Mouse (Mus musculus): ENCODE results near the gene Vdac1. TPM values are rescaled to one million over a fixed set of nuclear protein-coding genes. Genes with fewer than 3 reads are reported as not detected.

Vdac1 gene
- total and polyA plus RNA-seq, 2 experiments from 2014 or later: 330 to 401 TPM

GRCm38 (mm10) chr11:52395940-52396596 lies 35.4 kb downstream of the Vdac1 start, which contains the start of gene 9530068E07Rik:
9530068E07Rik (plus strand) TSS chr11:52396428.
- ATAC-seq (peak; percentile 97), DNase-seq (peak; percentile 97)
- peak within 1 kb of the TSS; percentile 97 for H3K4me3 ChIP-seq (ENCODE audit: low read depth, low read length)
- peak within 1 kb of the TSS; percentile 69 for H3K4me2 ChIP-seq (ENCODE audit: low read depth)
- H3K36me3 ChIP-seq (ENCODE audit: insufficient read depth): no peaks in the 10 kb centered on the region
- H3K27ac ChIP-seq (ENCODE audit: low read depth, low read length): peak within 1 kb of the TSS; percentile 90
- H3K9ac ChIP-seq: peak within 1 kb of the TSS; percentile 95
- TF ChIP-seq CTCF (IDR thresholded peaks at IDR 0.05; ENCODE audit: low read depth): no peak
- 3% methylated on average over 38 of the region's 38 CpGs for WGBS
- H3K4me1 ChIP-seq (ENCODE audit: insufficient read depth): no peaks in the 10 kb centered on the region
- H3K27me3 ChIP-seq (ENCODE audit: insufficient read depth, low read length): no peaks in the 10 kb centered on the region
- no peaks in the 10 kb centered on the region for H3K9me3 ChIP-seq (ENCODE audit: low read length)

GRCm38 (mm10) chr11:52396597-52397188 lies 36.0 kb downstream of the Vdac1 start:
- peak; percentile 18 for DNase-seq
- Histone ChIP-seq H3K9me3 (ENCODE audit: low read length) (no peaks in the 10 kb centered on the region), H3K27ac (ENCODE audit: low read depth, low read length) (peak overlapping the region; percentile 90), H3K4me3 (ENCODE audit: low read depth, low read length) (peak overlapping the region; percentile 97), H3K4me2 (ENCODE audit: low read depth) (peak overlapping the region; percentile 69), H3K27me3 (ENCODE audit: insufficient read depth, low read length) (no peaks in the 10 kb centered on the region), H3K36me3 (ENCODE audit: insufficient read depth) (no peaks in the 10 kb centered on the region), H3K4me1 (ENCODE audit: insufficient read depth) (no peaks in the 10 kb centered on the region), H3K9ac (peak overlapping the region; percentile 95)
- no peak for TF ChIP-seq CTCF (IDR thresholded peaks at IDR 0.05; ENCODE audit: low read depth)
- 2% methylated on average over 33 of the region's 33 CpGs for WGBS
- peak; percentile 77 for ATAC-seq

GRCm38 (mm10) chr11:52397385-52397987 lies 36.8 kb downstream of the Vdac1 start:
- Histone ChIP-seq H3K9me3 (ENCODE audit: low read length) (no peaks in the 10 kb centered on the region), H3K27me3 (ENCODE audit: insufficient read depth, low read length) (no peaks in the 10 kb centered on the region), H3K27ac (ENCODE audit: low read depth, low read length) (no peak overlapping the region), H3K4me3 (ENCODE audit: low read depth, low read length) (peak overlapping the region; percentile 97), H3K9ac (no peak overlapping the region), H3K4me1 (ENCODE audit: insufficient read depth) (no peaks in the 10 kb centered on the region), H3K36me3 (ENCODE audit: insufficient read depth) (no peaks in the 10 kb centered on the region), H3K4me2 (ENCODE audit: low read depth) (peak overlapping the region; percentile 69)
- no peak for DNase-seq
- TF ChIP-seq CTCF (IDR thresholded peaks at IDR 0.05; ENCODE audit: low read depth): peak; percentile 45
- ATAC-seq: no peak
- WGBS: 91% methylated on average over 4 of the region's 4 CpGs

DNA sequence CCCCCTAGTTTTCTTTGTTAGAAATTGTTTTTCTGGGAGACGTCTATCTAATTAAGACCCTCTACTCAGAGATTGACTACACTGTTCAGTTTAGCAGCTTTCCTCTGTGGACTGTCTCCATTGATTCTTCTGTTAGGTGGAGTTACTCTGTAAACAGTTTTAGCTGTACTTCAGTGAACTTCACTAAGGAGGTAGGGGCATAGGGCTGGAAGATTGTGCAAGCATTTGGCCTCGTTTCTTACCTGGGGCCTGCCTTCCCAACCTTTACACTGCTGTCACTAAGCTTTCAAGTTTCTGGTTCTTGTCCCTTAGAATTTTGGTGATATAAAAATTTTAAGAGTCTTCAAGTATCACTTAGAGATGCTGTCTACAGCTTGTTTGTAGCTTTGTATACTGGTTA lies 40.8 kb downstream of the Vdac1 start:
- no peak for ATAC-seq
- Histone ChIP-seq H3K27ac (ENCODE audit: low read depth, low read length) (no peak overlapping the region), H3K36me3 (ENCODE audit: insufficient read depth) (peaks cover 21% of the 10 kb centered on the region), H3K9me3 (ENCODE audit: low read length) (no peaks in the 10 kb centered on the region), H3K9ac (no peak overlapping the region), H3K4me2 (ENCODE audit: low read depth) (no peak overlapping the region), H3K4me3 (ENCODE audit: low read depth, low read length) (no peak overlapping the region), H3K4me1 (ENCODE audit: insufficient read depth) (no peaks in the 10 kb centered on the region), H3K27me3 (ENCODE audit: insufficient read depth, low read length) (no peaks in the 10 kb centered on the region)
- no peak for TF ChIP-seq CTCF (IDR thresholded peaks at IDR 0.05; ENCODE audit: low read depth)
- WGBS: 65% methylated on average over 2 of the region's 2 CpGs
- DNase-seq: no peak

GRCm38 (mm10) chr11:52402566-52402965 lies 41.9 kb downstream of the Vdac1 start:
- TF ChIP-seq CTCF (IDR thresholded peaks at IDR 0.05; ENCODE audit: low read depth): no peak
- H3K36me3 ChIP-seq (ENCODE audit: insufficient read depth): peaks cover 29% of the 10 kb centered on the region
- no peaks in the 10 kb centered on the region for H3K4me1 ChIP-seq (ENCODE audit: insufficient read depth)
- ATAC-seq (no peak), DNase-seq (no peak)
- no peak overlapping the region for H3K4me3 ChIP-seq (ENCODE audit: low read depth, low read length)
- whole genome bisulfite sequencing: 50% methylated on average over 1 of the region's 1 CpGs
- no peak overlapping the region for H3K4me2 ChIP-seq (ENCODE audit: low read depth)
- H3K9me3 ChIP-seq (ENCODE audit: low read length): no peaks in the 10 kb centered on the region
- no peak overlapping the region for H3K27ac ChIP-seq (ENCODE audit: low read depth, low read length)
- H3K9ac ChIP-seq: no peak overlapping the region
- H3K27me3 ChIP-seq (ENCODE audit: insufficient read depth, low read length): no peaks in the 10 kb centered on the region

DNA sequence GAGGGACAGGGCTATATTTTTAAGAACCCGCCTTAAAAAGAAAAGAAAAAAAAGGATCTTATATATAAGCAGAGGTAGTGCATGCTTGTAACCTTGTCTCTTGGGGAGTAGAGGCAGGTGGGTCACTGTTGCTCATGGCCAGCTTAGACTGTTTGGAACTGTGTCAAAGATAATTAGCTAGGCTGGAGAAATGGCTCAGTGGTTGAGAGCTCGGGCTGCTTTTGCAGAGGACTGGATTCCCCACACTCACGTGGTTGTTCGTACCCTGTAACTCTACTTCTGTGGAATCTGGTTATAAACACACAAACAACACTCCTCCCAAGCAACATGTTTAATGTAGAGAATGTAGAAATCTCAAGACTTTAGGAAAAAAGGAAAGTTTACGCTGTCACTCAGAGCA lies 43.5 kb downstream of the Vdac1 start:
- Histone ChIP-seq H3K4me2 (ENCODE audit: low read depth) (no peak overlapping the region), H3K9ac (no peak overlapping the region), H3K4me1 (ENCODE audit: insufficient read depth) (no peaks in the 10 kb centered on the region), H3K27ac (ENCODE audit: low read depth, low read length) (no peak overlapping the region), H3K4me3 (ENCODE audit: low read depth, low read length) (no peak overlapping the region), H3K36me3 (ENCODE audit: insufficient read depth) (peaks cover 44% of the 10 kb centered on the region), H3K9me3 (ENCODE audit: low read length) (no peaks in the 10 kb centered on the region), H3K27me3 (ENCODE audit: insufficient read depth, low read length) (no peaks in the 10 kb centered on the region)
- 90% methylated on average over 5 of the region's 5 CpGs for WGBS
- no peak for TF ChIP-seq CTCF (IDR thresholded peaks at IDR 0.05; ENCODE audit: low read depth)
- DNase-seq (no peak), ATAC-seq (no peak)

- Histone ChIP-seq H3K9me3 (ENCODE audit: low read length) (no peaks in the 10 kb centered on the region), H3K4me3 (ENCODE audit: low read depth, low read length) (no peak overlapping the region), H3K27ac (ENCODE audit: low read depth, low read length) (no peak overlapping the region), H3K27me3 (ENCODE audit: insufficient read depth, low read length) (no peaks in the 10 kb centered on the region), H3K4me2 (ENCODE audit: low read depth) (no peak overlapping the region), H3K4me1 (ENCODE audit: insufficient read depth) (no peaks in the 10 kb centered on the region), H3K9ac (no peak overlapping the region), H3K36me3 (ENCODE audit: insufficient read depth) (peaks cover 46% of the 10 kb centered on the region)
- 85% methylated on average over 9 of the region's 9 CpGs for WGBS
- DNase-seq (no peak), ATAC-seq (no peak)
- no peak for TF ChIP-seq CTCF (IDR thresholded peaks at IDR 0.05; ENCODE audit: low read depth)
These were observed 44.6 kb downstream of the Vdac1 start for GRCm38 (mm10) chr11:52405196-52405688.

Measured in forebrain, postnatal 0 days (tissue).